Mouse (Mus musculus): Measurements from ENCODE around the gene Fbxl2.

- TF ChIP-seq GATA1 (IDR thresholded peaks at IDR 0.05; ENCODE audit: borderline replicate concordance, low read length) (no peak), FLI1 (IDR thresholded peaks at IDR 0.05; ENCODE audit: low read length) (no peak)
Observed at GRCm38 (mm10) chr9:113981099-113981880, 64.7 kb downstream of the Fbxl2 start.

Measured in megakaryocyte, embryonic 14.5 days (primary cell).